Mouse (Mus musculus): Measurements from ENCODE around the gene Olfr178. TPM values are rescaled to one million over a fixed set of nuclear protein-coding genes. Genes with fewer than 3 reads are reported as not detected.

The Olfr178 gene
- not detected in 2 replicates for polyA plus RNA-seq (2015; fragmentation: Nextera tagmentation; extraction: Ambion mirVana)

DNA sequence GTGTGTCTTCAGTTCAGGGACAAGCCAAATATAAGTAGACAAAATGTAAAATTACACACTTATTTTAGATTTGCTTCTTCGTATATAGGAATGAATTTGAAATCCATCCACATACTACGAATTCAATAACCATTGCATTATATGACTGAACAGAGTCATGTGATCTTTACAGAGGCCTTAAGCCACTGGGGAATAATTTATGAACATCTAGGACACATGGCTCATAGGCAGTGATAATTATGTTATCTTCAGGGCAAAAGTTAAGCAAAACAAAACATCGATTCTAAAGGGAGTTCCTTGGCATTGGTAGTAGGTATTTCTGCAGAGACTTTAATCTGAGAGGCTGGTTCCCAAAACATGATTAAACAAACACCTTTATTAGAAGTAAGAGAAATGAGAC is at the start of gene Olfr178:
Gene Olfr178 (minus strand): TSS at position 101 of the 400 bp plus-strand sequence.
- Histone ChIP-seq H3K9ac (no peak within 1 kb of the TSS), H3K27ac (replicated peaks) (no peak within 1 kb of the TSS), H3K27me3 (no peaks in the 10 kb centered on the region), H3K9me3 (no peaks in the 10 kb centered on the region), H3K4me2 (no peak within 1 kb of the TSS), H3K4me1 (replicated peaks) (no peaks in the 10 kb centered on the region), H3K36me3 (no peaks in the 10 kb centered on the region), H3K4me3 (no peak within 1 kb of the TSS)
- no peak for ATAC-seq (ENCODE audit: low read depth)
- 90% methylated on average over 3 of the region's 3 CpGs for WGBS

DNA sequence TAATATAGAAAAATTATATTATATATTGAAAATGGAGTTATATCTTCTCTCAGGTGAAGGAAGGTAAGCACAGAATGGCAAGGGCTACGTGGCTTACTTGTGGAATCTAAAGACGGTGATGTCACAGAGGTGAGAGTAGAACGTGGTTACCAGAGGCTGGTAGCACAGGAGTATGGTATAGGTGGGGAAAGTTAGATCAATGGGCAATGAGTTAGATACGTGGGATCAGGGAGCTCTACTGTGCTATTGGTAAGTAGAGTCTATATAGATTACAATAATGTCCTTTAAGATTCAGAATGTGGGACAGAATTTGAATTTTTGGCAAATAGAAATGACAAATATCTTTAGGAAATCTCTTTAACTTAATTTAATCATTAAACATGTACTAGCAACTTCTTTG is 37.4 kb upstream of the Olfr178 start, which contains the start of gene Olfr180:
Gene Olfr180 (minus strand): TSS at position 101 of the 400 bp plus-strand sequence.
- no peak within 1 kb of the TSS for H3K27ac ChIP-seq (replicated peaks)
- no peaks in the 10 kb centered on the region for H3K36me3 ChIP-seq
- ATAC-seq (ENCODE audit: low read depth): no peak
- H3K4me1 ChIP-seq (replicated peaks): no peaks in the 10 kb centered on the region
- H3K9ac ChIP-seq: no peak within 1 kb of the TSS
- no peaks in the 10 kb centered on the region for H3K27me3 ChIP-seq
- H3K4me3 ChIP-seq: no peak within 1 kb of the TSS
- H3K4me2 ChIP-seq: no peak within 1 kb of the TSS
- no peaks in the 10 kb centered on the region for H3K9me3 ChIP-seq
- WGBS: 84% methylated on average over 4 of the region's 4 CpGs

GRCm38 (mm10) chr16:58928655-58929054 is 36.8 kb upstream of the Olfr178 start, which contains the start of gene Olfr181:
Gene Olfr181 (minus strand): TSS chr16:58928755.
- H3K27ac ChIP-seq (replicated peaks): no peak within 1 kb of the TSS
- H3K9me3 ChIP-seq: no peaks in the 10 kb centered on the region
- no peaks in the 10 kb centered on the region for H3K4me1 ChIP-seq (replicated peaks)
- H3K4me3 ChIP-seq: no peak within 1 kb of the TSS
- no peaks in the 10 kb centered on the region for H3K27me3 ChIP-seq
- H3K36me3 ChIP-seq: no peaks in the 10 kb centered on the region
- WGBS: 76% methylated on average over 1 of the region's 1 CpGs
- H3K4me2 ChIP-seq: no peak within 1 kb of the TSS
- H3K9ac ChIP-seq: no peak within 1 kb of the TSS
- no peak for ATAC-seq (ENCODE audit: low read depth)

DNA sequence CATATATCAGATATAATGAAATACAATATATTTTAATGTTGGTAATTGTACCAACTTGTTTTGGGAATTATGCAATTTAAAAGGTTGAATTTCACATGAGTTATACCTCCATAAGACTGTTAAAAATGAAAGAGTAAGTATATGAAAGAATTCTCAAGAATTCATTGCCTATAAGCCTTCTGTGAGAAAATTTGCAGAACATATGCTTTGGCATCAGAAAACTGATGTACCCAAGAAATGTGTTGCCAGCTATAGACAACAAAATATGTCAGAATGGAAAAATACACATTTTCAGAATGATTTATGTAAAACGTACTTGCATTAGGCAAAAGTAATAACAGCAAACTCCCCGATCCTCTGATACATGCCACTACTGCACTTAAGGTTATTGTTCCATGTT is 7.4 kb downstream of the Olfr178 start:
- no peaks in the 10 kb centered on the region for H3K27me3 ChIP-seq
- no peak overlapping the region for H3K27ac ChIP-seq (replicated peaks)
- H3K4me1 ChIP-seq (replicated peaks): no peaks in the 10 kb centered on the region
- H3K9ac ChIP-seq: no peak overlapping the region
- ATAC-seq (ENCODE audit: low read depth): no peak
- no peaks in the 10 kb centered on the region for H3K9me3 ChIP-seq
- no peak overlapping the region for H3K4me3 ChIP-seq
- H3K4me2 ChIP-seq: no peak overlapping the region
- 93% methylated on average over 2 of the region's 2 CpGs for WGBS
- H3K36me3 ChIP-seq: no peaks in the 10 kb centered on the region

- Histone ChIP-seq H3K27ac (replicated peaks) (no peak within 1 kb of the TSS), H3K4me1 (replicated peaks) (no peaks in the 10 kb centered on the region)
- no peak for ATAC-seq (ENCODE audit: low read depth)
Measured at GRCm38 (mm10) chr16:58874668-58875067, 17.2 kb downstream of the Olfr178 start, which contains the start of gene Olfr177. Gene Olfr177 (minus strand): TSS chr16:58874768.

GRCm38 (mm10) chr16:58861479-58861878 is 30.4 kb downstream of the Olfr178 start:
- Histone ChIP-seq H3K36me3 (no peaks in the 10 kb centered on the region), H3K4me3 (no peak overlapping the region), H3K9me3 (no peaks in the 10 kb centered on the region), H3K27ac (replicated peaks) (no peak overlapping the region), H3K27me3 (no peaks in the 10 kb centered on the region), H3K9ac (no peak overlapping the region), H3K4me1 (replicated peaks) (no peaks in the 10 kb centered on the region), H3K4me2 (no peak overlapping the region)
- 84% methylated on average over 1 of the region's 1 CpGs for WGBS
- ATAC-seq (ENCODE audit: low read depth): no peak

More at GRCm38 (mm10) chr16:58874668-58875067, 17.2 kb downstream of the Olfr178 start, which contains the start of gene Olfr177:
- Histone ChIP-seq H3K9ac (no peak within 1 kb of the TSS), H3K4me3 (no peak within 1 kb of the TSS), H3K9me3 (no peaks in the 10 kb centered on the region), H3K27me3 (no peaks in the 10 kb centered on the region), H3K4me2 (no peak within 1 kb of the TSS), H3K36me3 (no peaks in the 10 kb centered on the region)
- 61% methylated on average over 1 of the region's 1 CpGs for WGBS

GRCm38 (mm10) chr16:58860032-58860737 is 31.7 kb downstream of the Olfr178 start:
- no peaks in the 10 kb centered on the region for H3K36me3 ChIP-seq
- 90% methylated on average over 2 of the region's 2 CpGs for WGBS
- no peak overlapping the region for H3K9ac ChIP-seq
- no peaks in the 10 kb centered on the region for H3K27me3 ChIP-seq
- no peak overlapping the region for H3K27ac ChIP-seq (replicated peaks)
- H3K4me3 ChIP-seq: no peak overlapping the region
- no peak for ATAC-seq (ENCODE audit: low read depth)
- H3K9me3 ChIP-seq: no peaks in the 10 kb centered on the region
- no peak overlapping the region for H3K4me2 ChIP-seq
- no peaks in the 10 kb centered on the region for H3K4me1 ChIP-seq (replicated peaks)

Other genes with a start within 250 kb of the Olfr178 start
- 15.4 and 15.5 TPM in 2 replicates for gene Cpox, start 221.8 kb downstream of the Olfr178 start, polyA plus RNA-seq (2015; fragmentation: Nextera tagmentation; extraction: Ambion mirVana)
- gene Gpr15, start 173.0 kb downstream of the Olfr178 start, polyA plus RNA-seq (2015; fragmentation: Nextera tagmentation; extraction: Ambion mirVana): not detected in 2 replicates
- 141 and 155 TPM in 2 replicates for gene Cldnd1, start 164.2 kb downstream of the Olfr178 start, polyA plus RNA-seq (2015; fragmentation: Nextera tagmentation; extraction: Ambion mirVana)
- gene Olfr172, start 128.9 kb downstream of the Olfr178 start, polyA plus RNA-seq (2015; fragmentation: Nextera tagmentation; extraction: Ambion mirVana): not detected in 2 replicates
- gene Olfr173, start 91.8 kb downstream of the Olfr178 start, polyA plus RNA-seq (2015; fragmentation: Nextera tagmentation; extraction: Ambion mirVana): not detected in 2 replicates
- not detected in 2 replicates for gene Olfr175-ps1, start 65.3 kb downstream of the Olfr178 start, polyA plus RNA-seq (2015; fragmentation: Nextera tagmentation; extraction: Ambion mirVana)
- not detected in 2 replicates for gene Olfr177, start 17.3 kb downstream of the Olfr178 start, polyA plus RNA-seq (2015; fragmentation: Nextera tagmentation; extraction: Ambion mirVana)
- gene Olfr181, start 36.7 kb upstream of the Olfr178 start, polyA plus RNA-seq (2015; fragmentation: Nextera tagmentation; extraction: Ambion mirVana): not detected in 2 replicates
- gene Olfr180, start 37.3 kb upstream of the Olfr178 start, polyA plus RNA-seq (2015; fragmentation: Nextera tagmentation; extraction: Ambion mirVana): not detected in 2 replicates
- not detected in 2 replicates for gene Olfr183, start 103.3 kb upstream of the Olfr178 start, polyA plus RNA-seq (2015; fragmentation: Nextera tagmentation; extraction: Ambion mirVana)
- not detected in 2 replicates for gene Olfr186, start 138.2 kb upstream of the Olfr178 start, polyA plus RNA-seq (2015; fragmentation: Nextera tagmentation; extraction: Ambion mirVana)
- gene Olfr187, start 147.7 kb upstream of the Olfr178 start, polyA plus RNA-seq (2015; fragmentation: Nextera tagmentation; extraction: Ambion mirVana): not detected in 2 replicates
- not detected in 2 replicates for gene Olfr190, start 185.9 kb upstream of the Olfr178 start, polyA plus RNA-seq (2015; fragmentation: Nextera tagmentation; extraction: Ambion mirVana)
- gene Olfr191, start 197.8 kb upstream of the Olfr178 start, polyA plus RNA-seq (2015; fragmentation: Nextera tagmentation; extraction: Ambion mirVana): not detected in 2 replicates
- gene Olfr193, start 219.8 kb upstream of the Olfr178 start, polyA plus RNA-seq (2015; fragmentation: Nextera tagmentation; extraction: Ambion mirVana): not detected in 2 replicates
- gene Olfr194, start 229.0 kb upstream of the Olfr178 start, polyA plus RNA-seq (2015; fragmentation: Nextera tagmentation; extraction: Ambion mirVana): not detected in 2 replicates

Data from neural tube, embryonic 13.5 days (tissue).